Comparison of ENCODE assay signal across 13 mouse cellular contexts in genomic region chr17:29589221-29589898, GRCm38 (mm10). TPM values are rescaled to one million over a fixed set of nuclear protein-coding genes. Genes with fewer than 3 reads are reported as not detected.
DNase-seq lines count a peak whose midpoint lies in the region; ATAC-seq lines count a peak whose summit lies in the region.
"Had no signal": no experiment of that assay in that cellular context is flagged by ENCODE, and none has a peak within 500 bp of the region (broad histone marks: within the 10 kb centered on the region; RNA-seq: fewer than 3 reads in every experiment).

No protein-coding gene starts in this region.

- H3K27ac ChIP-seq in heart, embryonic 15.5 days: peak overlapping the region; percentile 36
- peak overlapping the region; percentile 63 for H3K27ac ChIP-seq in hindbrain, embryonic 10.5 days
- H3K27ac ChIP-seq in midbrain, embryonic 12.5 days (replicated peaks): peak overlapping the region; percentile 60
- H3K27ac ChIP-seq: kidney, postnatal 0 days; stomach, embryonic 15.5 days had no signal

- H3K9me3 ChIP-seq in heart, embryonic 15.5 days (replicated peaks): no peaks in the 10 kb centered on the region
- H3K9me3 ChIP-seq in hindbrain, embryonic 10.5 days: no peaks in the 10 kb centered on the region
- H3K9me3 ChIP-seq in midbrain, embryonic 12.5 days: no peaks in the 10 kb centered on the region
- H3K9me3 ChIP-seq: stomach, embryonic 15.5 days had no signal

- WGBS in heart, embryonic 15.5 days: 57% methylated on average over 11 of the region's 11 CpGs
- WGBS in hindbrain, embryonic 10.5 days: 57% methylated on average over 11 of the region's 11 CpGs
- WGBS in midbrain, embryonic 12.5 days: 47% methylated on average over 11 of the region's 11 CpGs

- H3K4me2 ChIP-seq in heart, embryonic 15.5 days: no peak overlapping the region
- H3K4me2 ChIP-seq in midbrain, embryonic 12.5 days (replicated peaks): no peak overlapping the region
- H3K4me2 ChIP-seq: stomach, embryonic 15.5 days had no signal

- no peak overlapping the region for H3K4me3 ChIP-seq in heart, embryonic 15.5 days
- H3K4me3 ChIP-seq in hindbrain, embryonic 10.5 days: no peak overlapping the region
- H3K4me3 ChIP-seq in midbrain, embryonic 12.5 days: no peak overlapping the region
- H3K4me3 ChIP-seq: stomach, embryonic 15.5 days had no signal

- no peak for DNase-seq in heart, postnatal 4 days
- DNase-seq in embryo, embryonic 10.5 days (ENCODE audit: low spot score): peak; percentile 31
- DNase-seq in hindbrain, embryonic 10.5 days (ENCODE audit: low spot score): peak; percentile 18
- DNase-seq in kidney, postnatal 10 days: no peak
- no peak for DNase-seq in kidney, adult 11 months
- DNase-seq in kidney, adult 8-10 months: no peak
- DNase-seq: adrenal gland, postnatal 14 days had no signal

- no peak for ATAC-seq in heart, embryonic 15.5 days (replicated peaks; ENCODE audit: insufficient number of reproducible peaks, insufficient read depth, low FRiP score, low read depth)
- ATAC-seq in midbrain, embryonic 12.5 days (ENCODE audit: low FRiP score, low read depth): peak; percentile 34; the same call in 1 of the 2 replicates

- H3K36me3 ChIP-seq in heart, embryonic 15.5 days: no peaks in the 10 kb centered on the region
- peaks cover 50% of the 10 kb centered on the region for H3K36me3 ChIP-seq in hindbrain, embryonic 10.5 days
- H3K36me3 ChIP-seq in midbrain, embryonic 12.5 days: peaks cover 29% of the 10 kb centered on the region
- H3K36me3 ChIP-seq: stomach, embryonic 15.5 days had no signal

- H3K27me3 ChIP-seq in heart, embryonic 15.5 days: no peaks in the 10 kb centered on the region
- no peaks in the 10 kb centered on the region for H3K27me3 ChIP-seq in hindbrain, embryonic 10.5 days (ENCODE audit: insufficient read depth, poor library complexity, severe bottlenecking)
- no peaks in the 10 kb centered on the region; the same call in 1 of the 2 replicates for H3K27me3 ChIP-seq in midbrain, embryonic 12.5 days
- H3K27me3 ChIP-seq: CH12.LX; stomach, embryonic 15.5 days had no signal

- peaks cover 21% of the 10 kb centered on the region for H3K4me1 ChIP-seq in heart, embryonic 15.5 days (replicated peaks)
- H3K4me1 ChIP-seq in hindbrain, embryonic 10.5 days (replicated peaks): peaks cover 15% of the 10 kb centered on the region
- peaks cover 15% of the 10 kb centered on the region for H3K4me1 ChIP-seq in midbrain, embryonic 12.5 days

- no peak overlapping the region for H3K9ac ChIP-seq in heart, embryonic 15.5 days
- no peak overlapping the region for H3K9ac ChIP-seq in midbrain, embryonic 12.5 days (replicated peaks)
- H3K9ac ChIP-seq: stomach, embryonic 15.5 days had no signal

RNA-seq across cellular contexts. Expression of gene Rnf8, which starts 25.2 kb away (rescaled TPM):
- polyA plus RNA-seq in heart, embryonic 15.5 days (2015; fragmentation: Nextera tagmentation; extraction: Ambion mirVana): 44.6 and 53.2 TPM in 2 replicates
- 10 to 100 TPM; 24.7 to 28.6 TPM for total RNA-seq in heart, postnatal 4 days (2021)
- 107 TPM in 2 replicates for polyA plus RNA-seq in hindbrain, embryonic 10.5 days (2016; fragmentation: Nextera tagmentation; extraction: Ambion mirVana)
- polyA plus RNA-seq in midbrain, embryonic 12.5 days (2016; fragmentation: Nextera tagmentation; extraction: Ambion mirVana): 98.2 and 101 TPM in 2 replicates

RNA-seq across cellular contexts. Expression of gene Gm28043, which starts 25.3 kb away (rescaled TPM):
- 1.8 and 2.4 TPM in 2 replicates for polyA plus RNA-seq in heart, embryonic 15.5 days (2015; fragmentation: Nextera tagmentation; extraction: Ambion mirVana)
- 1 to 10 TPM; 2.5 to 2.6 TPM for total RNA-seq in heart, postnatal 4 days (2021)
- 2.8 and 3.3 TPM in 2 replicates for polyA plus RNA-seq in hindbrain, embryonic 10.5 days (2016; fragmentation: Nextera tagmentation; extraction: Ambion mirVana)
- 5.0 TPM in 2 replicates for polyA plus RNA-seq in midbrain, embryonic 12.5 days (2016; fragmentation: Nextera tagmentation; extraction: Ambion mirVana)

RNA-seq across cellular contexts. Expression of gene Tmem217, which starts 37.2 kb away (rescaled TPM):
- 0.62 and 1.0 TPM in 2 replicates for polyA plus RNA-seq in heart, embryonic 15.5 days (2015; fragmentation: Nextera tagmentation; extraction: Ambion mirVana)
- total RNA-seq in heart, postnatal 4 days (2021): not detected
- 1.3 and 2.5 TPM in 2 replicates for polyA plus RNA-seq in hindbrain, embryonic 10.5 days (2016; fragmentation: Nextera tagmentation; extraction: Ambion mirVana)
- 2.0 and 2.1 TPM in 2 replicates for polyA plus RNA-seq in midbrain, embryonic 12.5 days (2016; fragmentation: Nextera tagmentation; extraction: Ambion mirVana)
- total RNA-seq: adrenal gland, postnatal 14 days; megakaryocyte-erythroid progenitor cell, adult 5-6 weeks had no signal

RNA-seq across cellular contexts. Expression of gene Tbc1d22b, which starts 39.8 kb away (rescaled TPM):
- 8.5 and 13.0 TPM in 2 replicates for polyA plus RNA-seq in heart, embryonic 15.5 days (2015; fragmentation: Nextera tagmentation; extraction: Ambion mirVana)
- 10 to 100 TPM; 15.6 to 16.1 TPM for total RNA-seq in heart, postnatal 4 days (2021)
- polyA plus RNA-seq in hindbrain, embryonic 10.5 days (2016; fragmentation: Nextera tagmentation; extraction: Ambion mirVana): 20.5 and 21.3 TPM in 2 replicates
- polyA plus RNA-seq in midbrain, embryonic 12.5 days (2016; fragmentation: Nextera tagmentation; extraction: Ambion mirVana): 24.1 and 28.0 TPM in 2 replicates

RNA-seq across cellular contexts. Expression of gene Gm17657, which starts 39.9 kb away (rescaled TPM):
- not detected in 2 replicates for polyA plus RNA-seq in heart, embryonic 15.5 days (2015; fragmentation: Nextera tagmentation; extraction: Ambion mirVana)
- not detected for total RNA-seq in heart, postnatal 4 days (2021)
- polyA plus RNA-seq in hindbrain, embryonic 10.5 days (2016; fragmentation: Nextera tagmentation; extraction: Ambion mirVana): not detected in 2 replicates
- polyA plus RNA-seq in midbrain, embryonic 12.5 days (2016; fragmentation: Nextera tagmentation; extraction: Ambion mirVana): not detected in 2 replicates
- total RNA-seq: adrenal gland, postnatal 14 days; megakaryocyte-erythroid progenitor cell, adult 5-6 weeks had no signal
- polyA plus RNA-seq: kidney, postnatal 0 days; stomach, embryonic 15.5 days had no signal

Comparison
In these comparisons a context has a peak if more than half of its experiments do, and no peak if none do; other contexts are left out.
1. DNase-seq: peak in embryo, embryonic 10.5 days (single experiment) and hindbrain, embryonic 10.5 days (single experiment); none in heart, postnatal 4 days (single experiment), kidney, postnatal 10 days (single experiment), kidney, adult 11 months (single experiment) and kidney, adult 8-10 months (0 of 2).
2. Peak in every context shown above with its lines, with median percentiles within 50 percentile points of each other: H3K27ac ChIP-seq.